Mouse (Mus musculus) gastrocnemius, adult 2 months (tissue): Measurements from ENCODE around the gene Ces1g. TPM values are rescaled to one million over a fixed set of nuclear protein-coding genes. Genes with fewer than 3 reads are reported as not detected.

Source experiments
- DNase-seq: peaks from one replicate; pipeline ENCODE4 v3.0.0; 2022
- H3K27ac ChIP-seq: fragments of 200-600 bp; 2 replicates; pipeline ENCODE4 v1.8.1; 2022; ENCODE audit warnings: mild to moderate bottlenecking
- H3K4me3 ChIP-seq: fragments of 200-600 bp; 2 replicates; pipeline ENCODE4 v1.8.1; 2022; ENCODE audit warnings: mild to moderate bottlenecking, moderate library complexity
- CTCF ChIP-seq: fragments of 200-600 bp; IDR thresholded peaks from 2 replicates; pipeline ENCODE4 v1.8.1; 2022; ENCODE audit warnings: antibody characterized with exemption, mild to moderate bottlenecking, moderate library complexity
- intact Hi-C: fragments of 180-260 bp; cut with DNase I; formaldehyde crosslinking; loops from one replicate; pipeline ENCODE4 v1.15.1; 2025
- long read RNA-seq, 2 experiments: library from polyadenylated mRNA; stranded (forward); transcript quantifications; one replicate each; pipeline ENCODE4 v2.0.0; 2021
- total RNA-seq, 2 experiments: library from RNA; stranded (reverse); gene quantifications; 2 replicates each; pipeline ENCODE4 v1.2.3; 2021

Ces1g gene
- not detected for total RNA-seq
- long read RNA-seq, experiment 1, result 0 reads
- long read RNA-seq, experiment 2, result 0 reads

DNA sequence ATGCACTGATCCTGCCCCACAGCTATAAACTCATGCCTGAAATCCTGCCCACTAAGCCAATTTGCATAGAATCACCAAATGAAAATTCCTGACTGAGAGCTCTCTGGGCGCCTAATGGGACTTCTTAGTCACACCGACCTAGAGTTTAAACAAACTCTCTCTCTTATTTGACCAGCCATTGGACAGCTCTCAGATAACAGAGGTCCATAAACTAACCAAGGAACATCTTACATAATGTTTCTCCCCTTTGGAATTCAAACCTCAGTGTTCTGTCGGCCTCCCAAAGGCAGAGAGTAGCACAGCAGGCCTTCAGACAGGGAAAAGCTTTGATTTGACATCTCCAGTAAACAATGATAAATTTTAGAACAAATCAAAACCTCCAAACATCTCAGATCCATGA, at the start of gene Ces1g:
Gene Ces1g (minus strand): TSS at position 102 of the 400 bp plus-strand sequence.
- intact Hi-C loops, result no loop called here
- H3K4me3 ChIP-seq, result no peak within 1 kb of the TSS
- H3K27ac ChIP-seq, result no peak within 1 kb of the TSS
- no peak for DNase-seq
- TF ChIP-seq CTCF, result no peak

DNA sequence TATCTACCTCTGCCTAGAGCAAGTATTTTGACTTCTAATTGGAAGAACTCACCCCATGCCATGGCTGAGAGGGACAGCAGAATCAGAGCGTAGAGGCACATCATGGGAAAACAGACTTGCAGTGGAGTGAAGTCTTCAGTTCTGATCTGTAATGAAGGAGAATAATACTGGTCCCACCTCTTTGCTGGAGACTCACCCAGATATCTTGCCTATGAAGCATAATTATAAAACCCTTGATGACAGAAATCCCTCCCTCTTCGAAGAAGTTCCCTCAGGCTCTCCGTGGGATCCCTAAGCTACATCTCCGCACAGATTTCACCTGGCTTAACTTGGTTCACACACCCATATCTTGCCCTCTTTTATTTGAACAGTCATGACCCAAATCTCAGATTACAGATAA, 42.5 kb upstream of the Ces1g start, which contains the start of gene Ces1h:
Gene Ces1h (minus strand): TSS at position 101 of the 400 bp plus-strand sequence.
- no peak for DNase-seq
- intact Hi-C loops, result no loop called here
- Histone ChIP-seq H3K4me3 (no peak within 1 kb of the TSS), H3K27ac (no peak within 1 kb of the TSS)
- no peak for TF ChIP-seq CTCF

DNA sequence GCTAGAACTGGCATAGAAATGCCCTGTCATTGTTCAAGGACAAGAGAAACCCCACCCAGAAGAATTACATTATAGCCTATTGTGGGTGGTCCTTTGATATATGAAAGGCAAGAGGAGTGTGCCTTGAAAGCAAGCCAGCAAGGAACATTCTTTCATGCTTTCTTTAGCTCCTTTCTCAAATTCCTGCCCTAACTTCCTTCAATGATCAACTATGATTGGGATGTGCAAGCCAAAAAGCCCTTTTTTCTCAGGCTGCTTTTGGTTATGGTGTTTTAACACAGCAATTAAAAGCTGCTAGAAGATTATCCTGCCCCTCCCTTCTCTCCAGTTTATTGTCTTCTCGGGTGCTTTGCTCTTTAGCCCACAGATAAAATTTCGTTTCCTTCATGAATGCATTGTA, 32.4 kb upstream of the Ces1g start:
- H3K4me3 ChIP-seq, result no peak overlapping the region
- no peak for DNase-seq
- no peak for TF ChIP-seq CTCF
- H3K27ac ChIP-seq, result no peak overlapping the region
- intact Hi-C loops, result no loop called here

DNA sequence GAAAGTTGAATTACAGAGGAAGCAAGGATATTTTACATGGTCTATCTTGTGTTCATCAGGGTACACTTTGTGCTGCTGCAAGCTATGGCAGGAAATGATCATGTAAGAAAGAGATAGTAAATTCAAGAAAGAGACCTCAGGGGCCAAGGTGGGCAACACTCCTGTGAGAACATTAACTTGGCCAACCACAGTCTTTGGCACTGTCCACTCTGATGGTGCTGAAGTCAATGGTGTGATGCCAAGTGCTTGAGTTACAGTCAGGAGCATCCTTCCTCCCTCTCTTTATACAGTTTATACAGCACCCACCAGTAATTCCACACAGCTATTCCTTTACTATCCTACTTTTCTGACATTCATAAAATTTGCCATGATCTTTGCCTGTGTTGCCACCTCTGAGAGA, 23.0 kb upstream of the Ces1g start:
- no peak for DNase-seq
- no peak overlapping the region for H3K4me3 ChIP-seq
- H3K27ac ChIP-seq, result no peak overlapping the region
- no peak for TF ChIP-seq CTCF
- intact Hi-C loops, result no loop called here

DNA sequence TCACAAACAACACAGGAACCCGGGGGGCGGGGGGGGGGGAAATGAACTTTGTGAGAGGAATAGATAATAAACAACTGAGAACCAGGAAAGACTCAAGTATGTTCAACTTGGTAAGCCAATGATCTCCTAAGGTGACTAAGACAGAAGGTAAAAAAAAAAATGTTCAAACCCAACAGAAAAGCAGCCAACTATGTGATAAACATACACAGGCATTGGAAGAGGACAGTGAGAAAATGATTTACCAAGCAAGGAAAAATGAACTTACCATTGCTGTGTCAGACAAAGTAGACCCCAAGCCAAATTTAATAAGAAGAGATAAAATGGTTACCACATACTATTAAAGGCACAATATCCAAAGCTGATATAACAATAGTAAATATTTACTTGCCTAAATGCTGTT, 2.4 kb upstream of the Ces1g start:
- no peak for TF ChIP-seq CTCF
- DNase-seq, result no peak
- intact Hi-C loops, result no loop called here
- H3K4me3 ChIP-seq, result no peak overlapping the region
- no peak overlapping the region for H3K27ac ChIP-seq

DNA sequence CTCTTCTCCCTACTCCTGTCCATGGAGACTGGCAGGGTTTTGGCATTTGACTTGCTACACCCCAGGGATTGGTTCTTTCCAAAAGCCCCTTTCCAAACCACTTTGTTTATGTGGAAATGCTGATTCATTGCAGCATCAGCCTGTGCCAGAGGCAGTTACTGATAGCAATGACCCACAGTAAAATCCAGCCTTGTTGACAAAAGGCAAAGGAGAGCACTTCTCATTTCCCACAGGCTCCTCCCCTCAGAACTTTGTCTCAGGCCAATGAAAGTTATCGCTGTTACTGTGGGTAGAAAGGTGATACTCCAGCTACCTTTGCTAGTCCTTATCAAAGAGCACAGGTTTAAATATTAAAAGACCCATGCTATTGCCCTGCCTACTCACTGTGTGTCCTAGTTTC, 4.4 kb downstream of the Ces1g start:
- TF ChIP-seq CTCF, result no peak
- H3K27ac ChIP-seq, result no peak overlapping the region
- no peak for DNase-seq

DNA sequence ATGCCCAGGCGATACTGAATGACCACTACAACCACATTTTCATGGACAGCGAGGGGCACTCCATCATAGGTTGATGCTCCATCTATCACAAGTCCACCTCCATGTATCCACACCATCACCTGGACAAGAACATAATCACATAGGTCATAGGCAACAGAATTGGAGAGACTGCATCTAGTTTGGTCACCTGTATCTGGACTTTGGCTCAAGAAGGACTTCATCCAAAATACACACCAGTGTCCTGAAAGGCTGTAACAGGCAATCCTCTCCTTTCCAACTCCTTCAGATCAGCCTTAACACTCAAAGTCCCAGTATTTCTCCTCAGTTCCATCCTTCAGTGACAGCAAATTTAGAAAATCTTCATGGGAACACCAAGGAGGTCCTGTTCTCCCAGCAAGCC, 6.0 kb downstream of the Ces1g start:
- Histone ChIP-seq H3K27ac (no peak overlapping the region), H3K4me3 (no peak overlapping the region)
- TF ChIP-seq CTCF, result no peak
- intact Hi-C loops, result no loop called here
- no peak for DNase-seq

More for the DNA sequence above, 4.4 kb downstream of the Ces1g start:
- no peak overlapping the region for H3K4me3 ChIP-seq
- intact Hi-C loops, result no loop called here

DNA sequence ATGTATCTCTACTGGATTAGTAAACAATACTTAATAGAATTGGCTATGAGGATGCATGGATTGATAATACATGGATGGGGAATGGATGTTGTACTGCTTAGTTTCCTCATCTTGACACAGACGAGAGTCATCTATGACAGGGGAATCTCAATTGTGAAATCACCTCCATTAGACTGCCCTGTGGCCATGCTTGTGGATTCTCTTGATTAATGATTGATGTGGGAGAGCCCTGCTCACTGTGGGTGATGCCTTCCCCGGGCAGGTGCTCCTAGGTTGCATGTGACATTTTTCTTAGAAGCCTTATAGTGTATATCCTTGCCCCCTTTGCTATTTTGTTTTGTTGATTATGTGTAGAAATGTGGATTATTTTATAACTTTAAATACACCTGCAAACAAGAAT, 12.0 kb downstream of the Ces1g start:
- H3K27ac ChIP-seq, result no peak overlapping the region
- TF ChIP-seq CTCF, result no peak
- H3K4me3 ChIP-seq, result no peak overlapping the region
- DNase-seq, result no peak
- intact Hi-C loops, result no loop called here

DNA sequence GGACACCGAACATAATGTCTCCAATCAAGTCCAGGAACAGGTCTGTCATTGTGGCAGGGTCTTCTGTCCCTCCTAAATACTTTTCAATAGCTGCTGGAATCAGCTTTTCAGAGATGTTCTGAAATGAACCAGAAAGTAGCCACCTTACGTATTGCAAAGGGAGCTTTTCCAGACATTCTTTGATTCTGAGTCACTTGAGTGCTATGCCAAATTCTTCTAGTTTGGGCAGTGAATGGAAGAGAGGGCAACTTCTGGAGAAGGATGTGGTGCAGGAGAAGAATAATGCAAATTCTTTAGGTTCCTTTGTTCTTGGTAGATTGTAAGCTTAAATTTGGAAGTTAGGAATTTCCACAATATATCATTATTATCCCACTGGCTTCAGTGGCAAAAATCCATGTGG, 20.1 kb downstream of the Ces1g start:
- intact Hi-C loops, result no loop called here
- Histone ChIP-seq H3K4me3 (no peak overlapping the region), H3K27ac (no peak overlapping the region)
- DNase-seq, result no peak
- TF ChIP-seq CTCF, result no peak

DNA sequence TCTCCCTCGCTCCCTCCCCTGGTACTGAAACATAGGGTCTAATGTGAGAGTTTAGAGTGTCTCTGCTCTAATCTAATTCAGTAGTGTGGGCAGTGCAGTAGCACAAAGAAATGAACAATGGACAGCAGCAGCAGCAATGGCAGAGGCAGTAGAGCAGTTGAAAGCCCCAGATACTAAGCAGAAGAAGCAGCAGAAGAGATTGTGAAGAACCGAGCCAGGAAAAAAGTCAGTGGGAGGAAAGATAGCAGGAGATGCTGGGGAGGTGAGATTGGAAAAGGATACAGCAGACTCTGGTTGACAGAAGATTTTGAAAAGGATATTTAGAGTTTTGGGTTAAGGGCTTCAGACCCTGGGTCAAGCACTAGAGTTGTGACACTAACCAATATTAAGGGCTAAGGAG, 21.6 kb downstream of the Ces1g start:
- H3K4me3 ChIP-seq, result no peak overlapping the region
- TF ChIP-seq CTCF, result no peak
- DNase-seq, result no peak
- intact Hi-C loops, result no loop called here
- no peak overlapping the region for H3K27ac ChIP-seq

DNA sequence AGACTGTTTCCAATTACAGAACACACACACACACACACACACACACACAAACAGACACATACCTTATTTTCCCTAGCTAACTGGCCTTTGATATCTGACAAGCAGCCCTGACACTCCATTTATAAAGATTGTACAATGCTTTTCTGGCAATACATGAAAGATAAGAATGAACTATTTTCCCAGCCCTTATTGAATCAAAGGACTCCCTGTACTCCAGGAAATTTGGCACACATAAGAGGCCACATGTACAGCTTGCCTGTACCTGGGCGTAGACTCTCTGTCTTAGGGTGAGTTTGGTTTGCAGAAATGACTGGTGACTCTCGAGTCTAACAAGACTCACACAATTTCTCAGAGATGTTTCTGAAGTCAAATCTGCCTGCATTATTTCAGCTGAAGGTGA, 53.2 kb downstream of the Ces1g start:
- no peak overlapping the region for H3K27ac ChIP-seq
- no peak for DNase-seq
- no peak overlapping the region for H3K4me3 ChIP-seq
- TF ChIP-seq CTCF, result no peak
- intact Hi-C loops, result no loop called here

DNA sequence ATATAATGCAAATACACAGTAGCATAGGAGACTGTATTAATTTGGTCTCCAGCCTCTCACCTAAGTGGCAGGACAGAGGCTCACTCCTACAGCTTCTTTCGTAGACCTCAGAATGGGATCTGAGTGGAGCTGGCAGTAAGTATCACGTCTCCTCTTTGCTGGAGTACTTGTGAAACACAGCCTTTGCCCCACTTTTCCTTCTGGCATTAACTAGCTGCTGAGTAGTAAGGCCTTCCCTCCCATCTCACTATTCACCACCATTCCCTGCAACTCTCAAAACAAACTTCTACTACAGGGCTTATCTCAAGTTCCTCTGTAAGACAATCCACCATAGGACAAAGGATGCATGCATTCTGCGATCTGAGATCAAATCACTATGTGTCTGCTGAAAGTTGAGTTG, 54.8 kb downstream of the Ces1g start:
- H3K4me3 ChIP-seq, result no peak overlapping the region
- TF ChIP-seq CTCF, result no peak
- intact Hi-C loops, result no loop called here
- no peak for DNase-seq
- H3K27ac ChIP-seq, result no peak overlapping the region

DNA sequence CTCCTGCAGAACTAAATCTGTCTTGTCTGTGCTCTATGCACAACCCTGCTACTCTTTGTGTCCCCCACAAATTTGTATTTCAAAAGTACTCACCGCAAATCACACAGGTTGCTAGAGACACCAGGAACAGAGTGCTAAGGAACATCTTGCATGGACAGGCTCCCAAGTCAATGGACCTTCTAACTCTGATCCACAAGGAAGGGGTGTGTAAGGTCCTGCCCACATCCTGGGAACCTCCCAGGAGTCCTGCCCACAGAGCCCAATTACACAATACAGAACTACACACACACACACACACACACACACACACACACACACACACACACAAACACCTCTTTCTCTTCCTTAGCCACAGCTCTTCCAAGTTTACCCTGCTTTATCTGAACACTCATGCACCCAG, 57.6 kb downstream of the Ces1g start, which contains the start of gene Ces1f:
Gene Ces1f (minus strand): TSS at position 192 of the 400 bp plus-strand sequence.
- Histone ChIP-seq H3K4me3 (no peak within 1 kb of the TSS), H3K27ac (no peak within 1 kb of the TSS)
- intact Hi-C loops, result no loop called here
- no peak for DNase-seq
- TF ChIP-seq CTCF, result no peak

DNA sequence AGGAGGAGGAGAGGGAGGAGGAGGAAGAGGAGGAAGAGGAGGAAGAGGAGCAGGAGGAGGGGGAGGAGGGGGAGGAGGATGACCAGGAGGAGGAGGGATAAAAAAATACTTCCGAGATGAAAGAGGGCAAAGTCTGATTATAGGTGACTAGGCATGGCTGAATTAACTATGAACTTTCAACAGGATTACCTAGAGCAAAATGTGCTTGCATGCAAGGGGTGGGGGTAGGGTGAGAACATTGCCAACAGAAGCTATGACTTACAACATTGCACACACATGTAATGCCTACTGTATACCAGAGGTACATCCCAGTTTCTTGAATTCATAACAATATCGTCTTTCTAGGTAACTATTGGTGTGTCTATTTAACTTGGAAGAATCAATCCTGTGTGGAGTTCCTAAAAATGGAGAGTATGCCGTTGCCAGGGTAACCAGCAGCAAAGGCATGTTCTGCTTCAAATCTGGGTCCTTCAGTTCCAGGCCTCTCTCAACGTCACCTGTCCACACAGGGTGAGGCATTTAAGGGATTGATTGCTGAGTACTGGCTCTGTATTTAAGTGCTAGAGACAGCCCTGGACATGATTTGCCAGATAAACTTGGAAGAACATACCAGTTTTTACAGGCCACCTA, 58.8 kb downstream of the Ces1g start:
- Histone ChIP-seq H3K4me3 (no peak overlapping the region), H3K27ac (no peak overlapping the region)
- no peak for DNase-seq
- intact Hi-C loops, result no loop called here
- no peak for TF ChIP-seq CTCF

DNA sequence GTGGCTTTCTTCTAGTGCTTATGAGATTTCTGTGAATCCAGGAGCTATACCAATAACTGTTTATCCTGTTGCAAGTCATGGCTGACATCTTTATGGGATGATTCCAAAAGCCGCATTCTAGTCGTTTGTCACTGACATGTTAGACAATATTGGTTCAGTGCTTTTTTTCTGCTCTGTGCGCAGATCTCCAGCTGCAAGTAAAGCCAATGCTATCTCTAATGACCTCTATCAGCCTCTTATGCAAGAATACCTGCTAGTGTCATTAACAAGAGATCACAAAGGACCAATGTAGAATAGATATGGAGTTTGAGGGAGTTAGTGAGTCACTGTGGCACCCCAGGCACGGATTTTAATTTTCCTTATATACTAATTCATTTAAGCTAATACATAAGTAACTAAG, 62.5 kb downstream of the Ces1g start:
- Histone ChIP-seq H3K27ac (no peak overlapping the region), H3K4me3 (no peak overlapping the region)
- intact Hi-C loops, result no loop called here
- no peak for DNase-seq
- no peak for TF ChIP-seq CTCF
